Mouse (Mus musculus) thymus, postnatal 0 days (tissue): ENCODE measurements around the gene Eif4b. TPM values are rescaled to one million over a fixed set of nuclear protein-coding genes. Genes with fewer than 3 reads are reported as not detected.
"Not testable (repeated sequence)": the region's sequence is repeated elsewhere in the genome, so short reads cannot be mapped to it uniquely, and the experiment has no call there.

Source experiments
- DNase-seq: peaks from one replicate; pipeline ENCODE4 v3.0.0-alpha.2; 2015; ENCODE audit warnings: low spot score
- polyA plus RNA-seq: library from polyadenylated mRNA; unstranded; fragments of >200 nt; fragmentation: Nextera tagmentation; extraction: Ambion mirVana; gene quantifications from 2 replicates; pipeline ENCODE4 v1.2.1, GENCODE M21; 2015

Eif4b gene
- polyA plus RNA-seq, 1 experiment from 2014 or later = 93.3 TPM

DNA sequence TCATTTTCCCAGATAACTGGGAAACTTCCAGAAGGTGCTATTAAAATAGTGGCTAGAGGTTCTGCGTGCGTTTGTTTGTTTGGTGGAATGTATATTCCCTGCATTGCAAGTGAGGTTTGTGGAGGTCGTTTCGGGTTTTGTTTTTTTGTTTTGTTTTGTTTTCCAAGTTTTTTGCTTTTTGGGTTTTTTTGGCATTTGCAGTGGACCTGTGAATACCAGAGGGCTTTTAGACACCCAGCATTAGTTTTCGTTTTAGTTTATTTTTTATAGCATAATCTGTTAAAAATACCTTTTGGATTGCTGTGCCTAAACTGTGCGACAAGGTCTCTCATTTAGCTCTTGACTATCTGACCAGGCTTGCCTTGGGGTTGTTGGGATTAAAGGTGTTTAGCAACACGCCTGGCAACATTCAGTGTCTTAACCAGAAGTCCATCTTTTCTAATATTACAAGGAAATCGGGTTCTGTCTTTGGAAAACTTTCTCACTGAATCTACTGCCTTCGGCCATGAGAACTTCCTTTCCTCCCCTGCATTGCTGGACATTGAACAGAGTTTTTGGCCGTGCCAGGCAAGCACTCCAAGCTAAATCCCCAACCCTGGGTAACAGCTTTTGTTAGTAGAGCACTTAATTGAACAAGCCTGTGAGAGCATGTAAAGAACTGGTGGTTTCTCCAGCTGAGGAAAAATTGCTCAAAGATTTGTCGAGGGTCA, 1.5 kb downstream of the Eif4b start:
- DNase-seq = no peak

DNA sequence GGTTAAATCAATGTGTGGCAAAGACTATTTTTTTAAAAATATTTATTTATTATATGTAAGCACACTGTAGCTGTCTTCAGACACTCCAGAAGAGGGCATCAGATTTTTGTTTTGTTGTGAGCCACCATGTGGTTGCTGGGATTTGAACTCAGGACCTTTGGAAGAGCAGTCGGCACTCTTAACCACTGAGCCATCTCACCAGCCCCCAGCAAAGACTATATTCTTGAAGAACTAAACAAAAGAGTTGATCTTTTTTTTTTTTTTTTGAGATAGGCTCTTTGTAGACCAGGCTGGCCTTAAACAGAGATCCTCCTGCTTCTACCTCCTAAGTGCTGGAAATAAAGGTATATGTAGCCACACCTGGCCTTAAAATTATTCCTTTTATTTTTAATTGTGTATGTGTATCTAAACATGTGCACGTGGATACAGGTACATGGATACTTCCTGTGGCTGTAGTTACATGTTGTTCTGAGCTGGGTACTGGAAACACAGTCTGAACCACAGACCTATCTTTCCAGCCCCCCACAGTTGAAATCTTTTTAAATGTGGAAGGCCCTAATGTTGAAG, 3.6 kb downstream of the Eif4b start:
- DNase-seq = no peak

DNA sequence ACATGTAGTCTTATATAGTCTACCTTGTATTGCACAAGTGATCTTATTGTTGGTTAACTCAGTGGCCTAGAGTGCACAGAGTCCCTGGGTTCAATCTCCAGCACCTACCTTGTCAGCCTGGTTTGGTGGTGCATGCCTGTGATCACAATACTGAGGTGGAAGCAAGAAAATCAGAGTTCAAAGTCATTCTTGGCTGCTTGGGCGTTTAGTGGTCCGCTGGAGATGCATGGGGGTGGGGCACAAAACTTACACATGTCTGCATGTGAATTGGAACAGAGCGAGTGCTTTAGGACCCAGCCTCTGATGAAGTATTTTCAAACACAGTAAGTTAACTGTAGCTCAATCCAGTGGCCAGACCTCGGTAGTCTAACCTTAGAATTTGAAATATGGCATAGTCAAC, 5.6 kb downstream of the Eif4b start:
- no peak for DNase-seq

DNA sequence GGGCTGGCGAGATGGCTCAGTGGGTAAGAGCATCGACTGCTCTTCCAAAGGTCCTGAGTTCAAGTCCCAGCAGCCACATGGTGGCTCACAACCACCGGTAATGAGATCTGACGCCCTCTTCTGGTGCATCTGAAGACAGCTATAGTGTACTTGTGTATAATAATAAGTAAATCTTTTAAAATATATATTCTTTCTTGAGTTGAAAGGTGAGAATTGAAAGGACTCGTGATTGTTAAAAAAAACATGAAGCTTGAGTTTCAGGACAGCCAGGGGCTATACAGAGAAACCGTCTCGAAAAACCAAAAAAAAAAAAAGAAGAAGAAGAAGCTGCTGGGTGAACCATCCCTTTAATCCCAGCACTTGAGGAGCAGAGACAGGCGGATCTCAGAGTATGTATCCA, 6.4 kb downstream of the Eif4b start:
- DNase-seq = not testable (repeated sequence)

DNA sequence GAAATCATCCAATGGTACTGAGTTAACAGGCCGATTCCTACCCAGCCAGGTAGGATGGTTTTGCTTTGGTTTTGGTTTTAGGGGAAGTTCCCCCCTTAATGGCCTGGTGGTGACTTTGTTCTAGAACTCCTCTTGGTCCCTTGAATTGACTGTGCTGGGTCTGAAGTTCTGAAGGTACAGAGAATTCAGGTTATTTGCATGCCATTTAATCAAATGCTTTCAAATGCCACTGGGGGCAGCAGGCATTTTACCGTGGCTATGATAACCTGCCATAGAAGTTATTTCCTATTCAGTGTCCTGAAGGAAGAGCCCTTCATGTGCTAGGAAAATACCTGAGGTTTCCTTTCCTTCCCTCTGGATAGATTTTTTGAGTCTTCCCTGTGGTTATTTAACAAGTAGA, 6.9 kb downstream of the Eif4b start:
- DNase-seq = no peak

DNA sequence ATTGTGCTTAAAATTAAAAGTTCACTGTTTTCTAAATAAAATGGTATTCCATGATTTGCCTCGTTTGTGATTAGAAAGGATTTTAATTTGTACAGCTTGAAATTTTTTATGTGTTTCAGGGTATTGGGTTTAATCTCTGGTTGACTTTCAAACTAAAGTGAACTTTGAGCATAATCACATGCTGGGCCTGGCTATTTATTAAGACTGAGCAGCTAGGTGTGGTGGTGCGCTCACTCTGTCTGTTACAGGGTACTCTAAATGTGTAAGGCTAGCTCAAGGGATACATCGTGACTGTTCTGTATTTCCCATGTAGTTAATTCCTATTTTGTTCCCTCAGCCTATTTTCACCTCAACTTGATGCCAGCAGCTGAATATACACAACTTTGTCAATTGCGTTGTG, 8.6 kb downstream of the Eif4b start:
- DNase-seq = no peak

DNA sequence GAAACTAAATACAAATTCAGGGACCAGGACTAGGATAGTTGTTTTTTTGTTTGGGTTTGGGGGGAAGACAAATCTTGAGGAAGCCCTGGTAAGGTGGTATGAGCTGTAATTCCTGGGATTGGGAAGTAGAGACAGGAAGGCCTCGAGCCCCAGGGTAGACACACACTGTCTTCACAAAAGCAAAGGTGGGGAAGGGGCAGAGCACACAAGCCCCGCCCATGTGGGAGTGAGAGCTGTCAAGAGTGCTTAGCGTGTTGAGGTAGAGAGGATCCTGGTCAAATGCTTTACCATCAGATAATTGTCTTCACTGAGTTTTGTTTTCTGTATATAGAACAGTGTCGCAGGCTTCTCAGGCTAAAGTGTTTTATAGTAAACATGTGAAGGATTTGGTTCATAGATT, 9.5 kb downstream of the Eif4b start:
- no peak for DNase-seq

DNA sequence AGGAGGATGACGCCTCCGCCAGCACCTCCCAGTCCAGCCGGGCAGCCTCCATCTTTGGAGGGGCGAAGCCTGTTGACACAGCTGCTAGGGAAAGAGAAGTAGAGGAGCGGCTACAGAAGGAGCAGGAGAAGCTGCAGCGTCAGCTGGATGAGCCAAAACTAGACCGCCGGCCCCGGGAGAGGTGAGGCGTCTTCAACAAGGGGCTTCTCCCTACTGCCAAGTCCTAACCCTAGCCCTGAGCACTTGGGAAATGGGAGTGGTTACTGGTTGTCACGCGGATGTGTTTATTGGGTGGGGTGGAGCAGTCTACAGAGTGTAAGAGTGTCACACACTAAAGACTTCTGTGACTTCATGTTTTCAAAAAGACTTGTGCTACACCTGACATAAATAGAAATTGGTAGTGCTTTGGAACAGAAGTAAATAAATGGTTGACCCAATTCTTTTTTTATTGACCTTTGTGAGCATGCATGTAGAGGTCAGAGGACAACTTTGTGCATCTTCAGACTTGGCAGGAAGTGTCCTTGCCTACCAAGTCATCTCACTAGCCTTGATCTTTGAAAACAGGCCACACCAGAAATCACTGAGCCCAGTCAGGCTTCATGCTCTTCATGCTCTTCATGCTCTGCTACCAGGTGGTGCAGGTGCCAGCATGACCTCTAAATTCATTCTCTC, 16.5 kb downstream of the Eif4b start:
- DNase-seq = no peak

DNA sequence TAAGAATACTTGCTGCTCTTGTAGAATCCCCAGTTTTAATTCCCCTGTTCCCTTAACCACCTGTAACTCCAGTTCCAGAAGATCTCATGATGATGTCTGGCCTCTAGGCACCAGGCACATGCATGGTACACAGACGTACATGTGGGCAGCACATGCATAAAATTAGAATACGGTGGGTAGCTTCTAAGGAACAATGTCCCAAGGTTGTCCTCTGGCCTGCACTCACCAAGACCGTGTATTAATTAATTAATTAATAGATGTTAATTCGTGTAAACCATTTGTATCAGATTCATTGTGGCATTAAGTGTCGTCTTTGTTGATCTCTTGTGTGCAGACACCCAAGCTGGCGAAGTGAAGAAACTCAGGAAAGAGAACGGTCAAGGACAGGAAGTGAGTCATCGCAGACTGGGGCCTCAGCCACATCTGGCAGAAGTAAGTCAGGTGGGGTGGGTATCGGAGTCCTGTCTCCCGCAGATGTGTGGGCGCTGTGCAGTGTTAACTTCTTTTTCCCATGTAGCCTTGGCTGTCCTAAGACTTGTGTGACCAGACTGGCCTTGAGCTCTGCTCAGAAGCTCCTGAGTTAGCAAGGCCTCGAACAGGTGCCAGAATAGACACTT, 17.6 kb downstream of the Eif4b start:
- DNase-seq = no peak

DNA sequence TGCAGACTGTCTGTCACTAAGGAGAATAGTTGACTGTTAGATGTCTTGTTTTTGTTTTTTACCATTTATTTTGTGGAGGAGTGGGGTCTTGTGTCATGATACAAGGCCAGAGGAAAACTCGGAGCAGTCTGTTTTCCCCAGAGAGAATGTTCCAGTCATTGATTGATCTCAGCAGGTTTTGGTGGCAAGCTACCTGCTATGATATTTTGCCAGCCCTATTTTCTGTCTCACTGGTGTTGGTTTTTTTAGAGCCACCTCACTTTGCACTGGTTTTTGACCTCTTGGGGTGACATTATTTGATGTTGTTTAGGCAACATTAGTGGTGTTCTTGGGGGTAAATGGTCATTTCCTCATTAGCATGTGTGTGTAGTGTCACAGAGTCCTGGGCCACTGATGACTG, 18.1 kb downstream of the Eif4b start:
- DNase-seq = no peak

DNA sequence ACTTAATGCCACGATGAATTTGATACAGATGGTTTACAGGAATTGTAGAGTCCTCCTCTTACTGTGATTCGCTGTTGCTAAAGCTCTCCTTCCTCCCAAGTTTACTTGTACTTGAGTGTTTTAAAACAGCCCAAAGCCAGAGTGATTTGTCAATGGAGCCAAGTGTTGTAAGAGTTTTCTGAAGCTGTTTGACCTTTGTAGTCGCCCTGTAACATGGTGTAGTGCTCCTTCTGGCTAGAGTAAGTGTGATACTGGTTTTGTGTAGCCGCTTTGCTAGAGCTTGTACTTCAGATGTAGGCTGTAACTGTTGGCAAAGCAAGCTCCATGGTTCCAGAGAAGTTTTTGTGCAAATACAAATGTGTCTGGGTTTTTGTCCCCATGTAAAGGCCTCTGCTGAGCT, 18.6 kb downstream of the Eif4b start:
- no peak for DNase-seq

DNA sequence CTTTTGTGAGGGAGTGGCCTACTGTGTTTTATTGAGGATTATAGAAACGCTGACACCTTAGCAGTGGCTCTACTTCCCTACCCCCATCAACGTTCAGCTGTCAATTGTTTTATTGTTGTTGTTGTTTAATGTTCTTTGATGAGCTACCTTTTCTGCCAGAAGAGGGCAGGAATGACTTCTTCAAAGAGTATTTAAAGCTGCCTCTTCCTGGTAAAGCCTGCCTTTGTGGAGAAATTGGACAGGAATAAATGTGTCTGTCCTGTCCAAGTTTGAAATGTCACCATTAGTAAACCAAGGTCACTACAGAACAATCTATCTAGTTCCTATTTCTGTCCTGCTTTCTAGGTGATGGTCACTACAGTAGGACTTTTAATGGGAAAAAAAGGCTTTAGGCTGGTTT, 20.6 kb downstream of the Eif4b start:
- no peak for DNase-seq

DNA sequence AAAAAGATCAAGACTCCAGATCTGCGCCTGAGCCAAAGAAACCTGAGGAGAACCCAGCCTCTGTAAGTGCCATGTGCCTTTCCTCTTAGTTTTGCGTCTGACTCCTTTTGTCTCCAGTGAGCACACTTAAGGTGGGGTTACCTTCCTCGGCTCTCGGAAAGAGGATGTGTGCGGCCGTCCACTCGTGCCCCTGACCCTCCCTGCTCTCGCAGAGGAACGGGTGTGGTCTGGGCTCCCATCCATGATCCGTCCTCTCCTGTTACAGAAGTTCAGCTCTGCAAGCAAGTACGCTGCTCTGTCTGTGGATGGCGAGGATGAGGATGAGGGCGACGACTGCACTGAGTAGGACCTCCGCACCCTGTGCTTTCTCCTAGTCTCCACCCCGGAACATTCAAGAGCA, 21.4 kb downstream of the Eif4b start:
- no peak for DNase-seq

DNA sequence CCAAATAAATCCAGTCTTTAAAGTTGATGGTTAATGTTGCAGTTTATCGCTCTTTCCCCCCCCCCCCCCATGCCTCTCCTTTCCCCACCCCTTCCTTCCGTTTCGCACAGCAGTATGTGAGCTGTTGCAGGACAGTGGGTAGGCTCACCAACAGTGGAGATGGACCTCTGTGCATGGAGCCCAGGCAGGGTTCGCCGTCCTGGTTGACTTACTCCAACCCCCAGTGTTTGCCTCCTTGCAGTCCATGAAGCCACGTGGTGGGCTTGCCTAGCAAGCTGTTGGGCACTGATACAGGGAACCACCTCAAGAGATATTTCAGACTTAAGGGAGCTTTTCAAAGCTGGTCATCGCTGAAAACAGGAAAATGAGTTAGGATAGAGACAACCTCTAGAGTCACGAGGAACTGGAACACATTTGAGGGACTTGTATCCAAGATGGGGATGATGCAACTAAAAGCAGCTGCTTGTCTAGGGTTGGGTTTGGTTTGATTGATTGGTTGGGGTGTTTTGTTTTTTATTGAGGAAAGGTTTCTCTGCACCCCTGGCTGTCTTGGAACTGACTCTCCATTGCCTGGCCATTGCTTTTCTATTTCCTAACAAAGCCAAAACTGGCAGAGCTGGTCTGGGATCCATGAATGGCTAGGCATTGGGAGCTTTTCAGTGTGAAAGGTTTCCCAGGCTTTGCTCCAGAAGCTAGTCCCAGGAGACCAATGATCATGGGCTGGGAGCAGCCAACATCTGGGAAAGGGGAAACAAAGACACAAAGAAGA, 23.8 kb downstream of the Eif4b start:
- no peak for DNase-seq

DNA sequence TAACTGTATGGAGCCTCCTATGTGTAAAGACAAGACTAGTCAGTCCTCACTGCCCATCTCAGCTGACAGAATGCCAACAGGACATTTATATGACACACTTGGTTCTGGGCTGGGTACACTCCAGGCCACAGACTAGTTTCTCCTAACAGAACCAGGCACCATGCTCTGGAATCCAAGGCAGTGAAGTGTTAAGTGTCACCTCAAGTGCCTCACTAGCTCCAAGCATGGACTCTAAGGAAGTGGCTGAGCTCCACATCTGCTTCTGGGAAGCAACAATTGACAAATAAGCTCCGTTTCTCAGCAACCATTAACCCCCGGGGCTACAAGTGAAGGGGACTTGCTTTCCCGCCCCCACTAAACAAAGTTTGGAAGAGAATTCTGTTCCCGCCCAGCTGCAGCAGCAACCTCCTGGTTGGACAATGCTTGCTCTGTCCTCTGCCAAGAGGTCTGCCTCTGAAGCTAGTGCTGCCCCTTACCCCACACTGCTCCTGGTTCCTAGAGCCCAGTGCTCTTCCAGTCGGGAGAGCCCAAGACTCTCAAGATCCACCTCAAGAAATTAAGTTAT, 24.5 kb downstream of the Eif4b start:
- no peak for DNase-seq

DNA sequence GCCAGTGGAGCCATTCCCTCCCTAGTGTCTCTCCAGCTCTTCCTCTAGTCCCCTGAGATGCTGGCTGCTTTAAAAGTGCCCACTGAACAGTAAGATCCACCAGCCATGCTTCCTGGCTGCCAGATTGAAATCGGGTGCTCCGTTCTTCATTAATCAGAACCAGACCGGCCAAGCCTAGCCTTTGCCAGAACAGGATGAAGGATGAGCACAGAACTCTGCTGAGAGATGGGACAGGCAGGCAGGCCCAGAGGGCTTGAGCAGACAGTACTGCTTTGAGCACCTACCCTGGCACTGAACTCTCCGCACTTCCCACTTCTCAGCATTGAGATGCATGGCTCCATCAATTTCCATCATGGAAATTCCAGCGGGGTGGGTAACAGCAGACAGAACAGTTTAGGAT, 25.7 kb downstream of the Eif4b start:
- no peak for DNase-seq

DNA sequence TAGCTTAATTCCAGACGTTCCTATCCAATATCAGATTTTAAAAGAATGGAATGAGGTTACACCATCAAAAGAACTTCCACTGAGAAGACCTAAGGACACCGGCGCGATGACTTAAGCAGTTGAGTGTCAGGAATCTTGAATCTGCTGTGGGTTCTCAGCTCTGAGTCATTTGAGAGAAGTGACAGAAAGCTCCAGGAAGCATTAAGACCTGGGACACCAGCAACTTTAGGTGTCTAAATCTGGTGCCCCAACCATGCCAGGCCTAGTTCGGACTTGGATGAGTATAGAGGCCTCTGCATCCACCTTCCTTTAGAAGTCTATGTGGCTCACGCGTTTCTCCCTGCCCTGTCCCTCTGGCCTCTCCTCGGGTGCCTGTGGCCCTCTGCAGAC, 26.2 kb downstream of the Eif4b start:
- no peak for DNase-seq

DNA sequence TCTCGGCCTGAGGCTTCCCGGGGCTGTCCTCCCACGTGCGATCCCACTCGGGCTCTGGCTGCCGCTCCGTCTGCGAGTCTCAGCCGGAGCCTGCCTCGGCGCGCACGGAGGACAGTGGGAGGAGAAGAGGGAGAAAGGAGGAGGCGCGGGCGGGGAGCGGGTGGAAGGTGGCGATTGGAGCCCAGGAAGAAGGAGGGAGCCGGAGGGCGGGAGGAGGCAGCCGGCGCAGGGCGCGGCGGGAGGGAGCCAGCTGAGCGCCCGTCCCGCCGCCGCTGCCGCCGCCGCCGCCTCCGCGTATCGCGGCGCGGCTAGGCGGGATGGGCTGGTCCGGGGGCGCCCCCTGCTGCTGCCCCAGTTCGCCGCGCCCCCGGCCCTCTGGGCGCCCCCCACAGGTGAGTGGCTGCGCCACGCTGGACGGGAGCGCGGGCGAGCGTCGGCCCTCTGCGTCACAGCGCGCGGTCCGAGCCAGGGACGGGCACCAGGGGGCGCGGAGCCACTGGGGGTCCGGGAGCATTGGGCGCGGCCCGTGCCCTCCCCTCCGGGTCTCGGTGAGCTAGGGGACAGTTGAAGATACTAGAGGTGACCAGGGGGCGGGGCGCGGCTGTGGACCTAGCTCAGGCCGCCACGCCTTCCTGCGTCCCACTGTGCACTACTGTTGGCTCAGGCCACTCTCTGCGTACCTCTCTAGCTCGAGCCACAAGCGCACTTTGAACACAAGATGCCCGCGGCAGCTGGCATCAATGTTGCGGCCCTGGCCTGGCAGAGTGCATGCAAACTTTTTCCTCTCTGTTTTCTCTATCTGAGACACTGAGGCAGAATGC, 26.8 kb downstream of the Eif4b start, which contains the start of gene Tns2:
Gene Tns2, plus strand, starts transcription at position 253 of the 821 bp plus-strand sequence.
- peak; percentile 70 for DNase-seq

DNA sequence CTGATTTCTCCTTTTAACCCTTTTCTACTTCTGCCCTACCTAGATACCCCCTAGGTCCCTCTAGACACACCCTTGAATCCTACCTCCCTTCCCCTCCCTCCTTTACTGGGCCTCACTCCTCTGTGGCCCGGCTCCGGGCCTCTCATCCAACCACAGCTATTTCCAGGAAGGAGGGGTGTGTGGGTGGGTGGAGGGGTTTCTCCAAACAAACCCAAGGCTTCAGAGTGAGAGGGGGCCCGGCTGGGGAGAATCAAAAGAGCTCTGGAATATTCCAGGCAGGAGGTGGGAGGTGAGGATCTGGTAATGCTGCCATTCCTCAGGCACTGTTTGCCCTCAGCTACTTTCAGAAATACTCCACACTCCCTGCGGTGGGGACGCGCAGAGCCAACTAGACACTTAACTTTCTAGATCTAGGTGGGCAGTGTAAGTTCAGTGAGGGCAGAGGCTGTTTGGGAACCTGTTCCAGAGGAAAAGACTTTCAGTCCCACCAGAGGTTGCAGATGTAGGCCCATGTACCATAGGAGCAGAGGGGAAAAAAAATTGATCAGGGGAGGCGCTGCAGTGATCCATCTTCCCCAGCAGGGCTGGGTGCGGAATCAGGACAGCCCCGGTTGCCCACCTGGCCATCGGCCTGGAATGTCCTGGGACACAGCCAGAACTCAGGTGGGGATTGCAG, 27.6 kb downstream of the Eif4b start:
- DNase-seq = no peak
